Mouse (Mus musculus): ENCODE results near the gene Rb1.

Rb1 gene

DNA sequence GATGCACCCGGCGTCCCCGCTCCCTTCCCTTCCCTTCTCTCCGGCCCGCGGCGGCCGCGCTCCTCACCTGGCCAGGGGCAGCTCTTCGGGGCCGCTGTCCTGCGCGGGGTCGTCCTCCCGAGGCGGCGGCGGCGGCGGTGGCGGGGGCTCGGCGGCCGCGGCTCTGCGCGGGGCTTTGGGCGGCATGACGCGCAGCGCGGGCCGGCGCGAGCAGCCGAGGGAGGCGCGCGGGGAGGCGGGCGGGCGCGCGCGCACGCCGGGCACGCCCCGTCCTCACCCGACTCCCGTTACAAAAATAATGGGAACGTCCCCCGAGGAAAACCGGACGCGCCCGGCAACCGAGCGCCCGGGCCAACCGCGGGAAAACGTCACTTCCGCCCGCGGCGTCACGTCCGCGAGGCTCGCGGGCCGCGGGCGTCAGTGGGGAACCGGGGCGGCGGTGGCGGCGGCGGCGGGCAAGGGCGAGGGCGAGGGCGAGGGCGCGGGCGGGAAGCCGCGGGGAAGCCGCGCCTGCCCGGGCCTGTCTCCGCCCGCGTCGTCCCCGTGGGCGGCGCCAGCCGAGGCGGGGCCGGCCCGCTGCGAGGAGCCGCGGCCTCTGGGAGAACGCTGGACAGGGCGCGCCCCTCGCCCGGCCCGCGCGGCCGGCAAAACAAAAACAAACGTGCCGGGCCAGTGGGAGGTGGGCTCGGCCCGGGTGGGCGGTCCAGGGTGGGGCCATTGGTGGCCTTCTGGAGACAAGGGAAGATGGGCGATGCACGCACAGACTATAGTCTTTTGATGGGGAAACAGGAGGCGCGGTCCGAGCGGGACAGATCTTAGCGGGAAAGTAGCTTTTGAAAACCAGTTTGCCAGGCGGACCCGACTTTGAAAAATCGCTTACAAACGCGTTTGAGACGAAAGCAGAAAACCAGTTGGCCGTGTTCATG, at the start of gene Rb1:
Gene Rb1 (minus strand): TSS at position 367 of the 926 bp plus-strand sequence.
- peak; percentile 88 for DNase-seq (ENCODE audit: low spot score)

DNA sequence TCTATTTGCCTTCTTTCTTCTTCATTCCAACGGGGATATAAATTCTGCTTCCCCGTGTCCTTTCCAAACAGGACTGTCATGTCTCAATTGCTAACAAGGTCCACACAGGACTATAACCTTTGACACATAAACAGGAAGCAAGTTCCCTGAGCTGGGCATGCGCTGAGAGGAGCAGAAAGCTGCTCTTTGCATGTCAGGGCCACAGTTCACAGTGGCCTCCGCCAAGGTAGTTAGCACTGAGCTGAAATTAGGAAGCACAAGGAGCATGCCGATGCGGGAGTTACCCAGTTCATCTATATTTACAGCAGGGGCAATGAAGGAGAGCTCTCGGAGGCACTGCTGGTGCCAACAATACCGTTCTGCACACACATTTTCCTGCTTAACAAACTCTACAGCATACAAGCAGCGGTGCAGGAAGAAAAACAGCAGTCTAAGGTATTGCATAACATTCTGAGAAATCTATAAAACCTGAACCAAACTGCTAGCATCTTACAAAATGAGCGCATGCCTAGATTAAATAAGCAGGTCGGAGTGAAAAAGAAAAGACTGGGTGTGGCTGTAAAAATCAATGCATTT, 48.8 kb upstream of the Rb1 start:
- DNase-seq (ENCODE audit: low spot score), result no peak

DNA sequence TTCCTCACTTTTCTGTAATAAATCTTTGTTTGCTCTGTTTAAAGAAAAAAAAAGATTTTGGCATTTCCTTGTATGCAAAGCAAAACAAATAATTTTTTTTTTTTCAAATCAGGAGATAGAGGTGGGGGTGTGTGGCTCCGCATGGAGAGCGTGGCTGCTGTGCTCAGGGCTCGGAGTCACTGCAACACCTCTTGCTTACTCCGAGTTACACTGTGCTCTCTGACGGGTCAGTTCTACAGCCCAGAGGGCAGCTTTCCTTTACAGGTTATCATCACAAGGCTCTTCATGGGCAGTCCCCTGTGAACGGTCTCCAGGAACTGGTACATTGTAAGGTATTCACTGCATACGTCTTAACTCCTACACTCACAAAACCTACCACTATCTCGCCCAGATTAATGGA, 48.0 kb upstream of the Rb1 start:
- DNase-seq (ENCODE audit: low spot score), result no peak

DNA sequence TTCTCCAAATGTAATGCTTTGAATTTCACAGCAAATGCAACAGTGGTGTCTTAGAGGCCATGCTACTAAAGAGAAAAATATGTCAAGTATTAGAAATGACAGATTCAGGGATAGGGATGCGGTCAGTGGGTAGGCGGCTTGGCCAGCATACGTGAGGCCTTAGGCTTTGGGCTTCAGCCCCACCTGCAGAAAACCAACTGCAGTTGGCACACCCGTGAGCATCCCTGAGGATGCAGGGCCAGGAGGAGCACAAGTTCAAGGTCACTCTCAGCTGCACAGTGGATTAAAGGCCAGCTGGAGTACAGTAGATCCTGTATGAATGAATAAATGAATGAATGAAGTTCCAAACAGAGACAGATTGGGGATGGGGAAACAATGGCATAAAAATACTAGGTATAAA, 47.4 kb upstream of the Rb1 start:
- DNase-seq (ENCODE audit: low spot score), result no peak

DNA sequence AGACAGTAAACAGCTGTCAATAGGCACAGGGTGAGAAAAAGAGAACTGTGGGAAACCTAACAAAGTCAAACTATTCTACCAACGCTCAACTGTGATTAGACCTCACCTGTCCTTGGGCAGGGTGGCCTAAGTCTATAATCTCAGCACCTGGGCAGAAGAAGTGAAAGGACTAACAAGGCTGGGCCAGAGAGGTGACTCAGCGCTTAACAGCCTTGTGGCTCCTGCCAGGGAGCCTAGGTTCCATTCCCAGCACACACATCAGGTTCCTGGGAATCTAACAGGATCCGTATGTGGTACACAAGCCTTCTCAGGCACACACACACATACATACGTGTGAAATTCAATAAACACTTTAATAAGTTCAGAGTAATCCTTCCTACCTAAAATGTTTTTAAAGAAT, 46.0 kb upstream of the Rb1 start:
- DNase-seq (ENCODE audit: low spot score), result no peak

DNA sequence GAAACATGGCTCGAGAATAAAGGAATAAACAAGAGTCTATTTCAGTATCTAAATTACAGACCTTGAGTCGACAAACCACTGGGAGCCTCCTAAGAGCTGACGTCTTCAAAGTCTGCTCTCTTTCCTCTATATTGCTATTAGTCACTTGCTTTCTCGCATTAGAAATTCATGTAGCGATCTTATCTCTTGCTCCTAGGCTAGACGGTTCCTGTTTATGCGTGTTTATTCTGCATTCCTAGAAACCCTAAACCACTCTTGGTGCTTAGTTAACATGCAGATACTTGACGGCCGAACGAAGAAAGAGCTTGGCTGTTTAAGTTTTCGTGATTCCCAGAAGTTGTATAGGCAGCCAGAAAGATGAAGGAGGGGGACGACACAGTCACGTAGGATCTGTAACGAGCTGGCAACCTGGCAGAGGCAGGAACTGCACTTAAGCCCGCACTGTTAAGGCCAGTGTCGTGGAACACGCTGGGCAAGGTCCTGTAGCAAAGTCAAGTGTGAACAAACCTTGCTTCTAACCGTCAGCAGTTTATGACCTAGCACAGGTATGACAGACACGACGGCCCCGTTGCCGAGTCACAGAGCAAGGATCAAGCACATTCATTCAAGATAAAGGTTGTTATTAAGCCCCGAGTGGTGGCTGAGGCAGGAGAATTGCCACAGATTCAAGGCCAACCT, 45.2 kb upstream of the Rb1 start:
- no peak for DNase-seq (ENCODE audit: low spot score)

DNA sequence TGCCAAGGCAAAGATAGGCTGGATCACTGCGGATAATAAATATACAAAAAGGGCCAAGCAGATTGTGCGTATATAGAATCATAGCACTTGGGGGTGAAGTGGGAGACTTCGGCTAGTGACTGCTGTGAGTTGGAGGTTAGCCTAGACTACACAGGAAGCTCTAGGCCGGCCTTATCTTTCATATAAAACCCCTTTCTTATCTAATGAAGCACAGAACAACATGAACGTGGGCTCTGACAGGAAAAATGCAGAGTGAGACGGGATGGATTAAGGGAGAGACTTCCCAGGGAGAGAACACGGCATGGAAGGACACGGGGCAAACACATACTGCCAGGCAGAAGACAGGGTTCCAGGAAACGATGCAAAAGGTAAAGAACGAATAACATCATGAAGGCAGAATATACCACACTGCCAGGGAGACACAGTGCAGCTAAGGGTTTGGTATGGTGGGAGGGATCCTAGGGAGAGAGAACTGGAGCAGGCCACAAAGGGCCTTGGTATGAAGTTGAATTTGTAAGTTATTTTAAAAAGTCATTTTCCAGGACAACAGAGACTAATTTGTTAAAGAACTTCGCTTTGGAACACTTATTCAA, 44.6 kb upstream of the Rb1 start:
- DNase-seq (ENCODE audit: low spot score), result no peak

DNA sequence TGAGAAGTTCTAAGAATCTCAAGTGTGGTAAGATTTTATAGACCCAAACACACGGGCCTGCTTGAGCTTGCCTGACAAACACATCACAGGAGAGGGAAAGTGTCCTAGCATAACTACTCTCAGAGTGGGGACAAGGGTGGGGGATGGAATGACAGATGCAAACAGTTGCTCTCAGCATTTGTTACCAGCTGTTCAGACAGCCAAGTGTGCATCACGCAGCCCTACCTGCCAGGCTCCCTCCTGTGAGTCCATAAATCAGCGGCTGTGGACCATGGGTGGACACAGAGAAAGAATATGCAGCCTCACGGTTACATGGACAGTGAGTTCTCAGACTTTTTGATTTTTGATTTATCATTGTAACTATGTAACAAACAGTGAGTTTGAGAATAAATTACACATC, 44.0 kb upstream of the Rb1 start:
- no peak for DNase-seq (ENCODE audit: low spot score)

DNA sequence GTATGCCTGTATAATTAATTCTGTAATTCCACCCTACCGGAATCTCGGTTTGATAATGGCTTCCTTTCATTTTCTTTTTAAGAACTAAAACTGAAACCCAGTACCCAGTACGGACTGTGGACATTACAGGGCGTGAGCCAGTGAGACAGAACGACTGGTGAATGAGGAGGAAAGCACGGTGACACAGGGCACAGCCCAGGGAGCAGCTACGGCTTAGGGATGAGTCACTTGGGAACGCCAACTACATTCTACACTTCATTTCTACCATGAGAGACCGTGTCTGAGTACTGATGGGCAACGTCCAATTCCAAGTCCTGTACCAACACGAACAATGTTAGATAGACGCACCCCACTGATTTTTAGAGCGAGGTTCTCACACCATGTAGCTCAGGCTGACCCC, 43.3 kb upstream of the Rb1 start:
- no peak for DNase-seq (ENCODE audit: low spot score)

DNA sequence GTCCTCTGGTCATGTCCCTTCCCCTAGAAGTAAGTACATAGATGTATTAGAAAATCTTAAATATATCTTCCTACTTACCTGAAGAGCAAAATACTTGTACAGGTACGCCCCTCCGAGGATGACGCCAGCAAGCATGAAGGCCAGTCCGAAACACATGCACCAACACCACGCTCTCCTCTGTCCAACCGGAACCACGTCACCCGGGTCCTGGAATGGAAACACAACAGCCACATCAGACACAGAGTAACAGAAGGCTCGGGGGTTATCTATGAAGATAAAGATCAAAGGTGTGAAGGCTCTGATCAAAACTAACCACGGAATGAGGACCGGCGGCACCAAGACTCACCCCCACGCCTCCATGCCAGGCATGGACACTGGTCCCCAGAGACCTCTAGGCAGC, 42.6 kb upstream of the Rb1 start:
- DNase-seq (ENCODE audit: low spot score), result no peak

DNA sequence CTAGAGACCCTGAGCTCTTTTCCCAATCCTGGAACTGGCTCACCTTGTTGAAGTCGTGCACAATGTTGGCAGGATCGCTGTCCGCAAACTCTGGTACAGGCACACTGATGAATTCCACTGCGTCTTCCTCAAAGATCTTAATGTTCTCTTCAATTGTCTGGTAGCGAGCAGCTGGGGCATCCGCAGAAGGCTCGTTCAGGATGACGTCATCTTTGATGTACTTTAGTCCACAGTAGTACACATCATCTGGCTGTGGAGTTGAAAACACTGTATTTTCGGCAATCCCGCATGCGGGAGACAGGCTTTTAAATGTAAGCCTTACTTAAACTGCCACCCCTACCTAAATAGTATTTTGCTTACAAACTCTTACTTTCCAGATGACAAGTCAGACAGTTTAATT, 40.7 kb upstream of the Rb1 start:
- DNase-seq (ENCODE audit: low spot score), result no peak

DNA sequence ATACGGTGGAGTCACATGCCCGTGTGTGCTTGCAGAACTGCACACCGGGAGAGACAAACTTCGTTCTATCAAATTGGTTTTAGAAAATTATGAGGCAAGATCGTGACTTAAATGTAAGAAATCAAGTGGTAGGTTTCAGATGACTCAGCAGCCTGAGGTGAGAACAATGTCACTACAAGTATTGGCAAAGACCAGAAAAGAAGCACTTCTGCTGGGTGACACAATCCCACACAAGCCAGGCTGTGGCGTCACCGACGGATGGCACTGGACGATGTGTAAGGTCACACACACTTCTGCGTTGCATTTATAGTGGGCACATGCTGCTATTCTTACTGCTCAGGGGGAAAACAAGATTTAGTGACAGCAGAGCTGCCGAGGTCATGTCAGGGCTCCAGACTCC, 38.2 kb upstream of the Rb1 start:
- no peak for DNase-seq (ENCODE audit: low spot score)

DNA sequence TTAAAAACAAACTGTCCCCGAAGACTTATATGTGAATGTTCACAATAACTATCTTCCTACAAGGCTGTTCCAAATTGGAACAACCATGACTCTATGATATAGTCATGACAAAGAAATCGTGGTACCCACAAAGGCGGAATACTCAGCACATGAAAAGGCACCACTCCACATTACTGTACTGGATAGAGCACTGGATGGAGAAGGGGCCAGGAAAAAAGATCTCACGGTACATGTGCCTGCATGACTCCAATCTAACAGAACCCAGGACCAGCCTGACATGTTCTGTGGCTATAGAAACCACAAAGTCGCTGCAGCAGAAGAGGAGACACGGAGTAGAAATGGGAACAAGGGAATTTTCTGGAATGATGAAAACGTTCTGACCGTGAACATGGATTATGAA, 29.1 kb upstream of the Rb1 start:
- no peak for DNase-seq (ENCODE audit: low spot score)

DNA sequence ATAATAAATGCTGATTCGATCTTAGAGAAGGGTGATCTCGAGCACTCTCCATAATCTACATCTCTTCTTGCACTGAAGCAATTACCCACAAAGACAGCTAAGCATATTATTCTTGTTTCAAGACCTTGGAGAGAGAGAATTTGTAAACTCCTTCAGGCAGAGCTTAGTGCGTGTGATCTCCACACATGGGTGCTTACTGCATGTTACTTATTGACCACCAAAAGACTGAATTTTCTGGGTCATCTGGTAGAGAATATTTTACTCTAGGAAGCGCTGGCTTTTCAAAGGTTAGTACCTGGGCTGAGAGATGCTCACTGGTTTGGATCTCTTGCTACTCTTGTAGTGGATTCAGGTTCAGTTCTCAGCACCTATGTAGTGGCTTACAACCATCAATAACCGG, 25.5 kb upstream of the Rb1 start:
- DNase-seq (ENCODE audit: low spot score), result no peak

DNA sequence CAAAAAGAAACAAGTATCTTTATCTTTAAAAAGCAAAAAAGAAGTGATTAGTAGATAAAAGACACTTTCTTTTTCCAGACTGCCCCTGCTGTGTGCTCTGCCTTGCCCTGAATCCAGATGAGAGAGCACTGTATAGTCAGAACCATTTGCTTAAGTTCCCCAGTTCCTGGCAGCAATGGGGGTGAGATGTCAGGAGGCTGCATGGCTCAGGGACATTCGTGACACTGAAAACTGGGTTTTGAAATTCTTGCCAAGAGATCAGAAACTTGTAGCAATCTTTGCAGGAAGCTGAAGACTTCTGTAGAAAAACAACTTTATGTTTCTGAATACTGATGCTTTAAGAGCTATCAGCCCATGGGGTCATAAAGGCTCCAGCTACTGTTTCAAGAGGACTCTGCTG, 24.4 kb upstream of the Rb1 start:
- no peak for DNase-seq (ENCODE audit: low spot score)

DNA sequence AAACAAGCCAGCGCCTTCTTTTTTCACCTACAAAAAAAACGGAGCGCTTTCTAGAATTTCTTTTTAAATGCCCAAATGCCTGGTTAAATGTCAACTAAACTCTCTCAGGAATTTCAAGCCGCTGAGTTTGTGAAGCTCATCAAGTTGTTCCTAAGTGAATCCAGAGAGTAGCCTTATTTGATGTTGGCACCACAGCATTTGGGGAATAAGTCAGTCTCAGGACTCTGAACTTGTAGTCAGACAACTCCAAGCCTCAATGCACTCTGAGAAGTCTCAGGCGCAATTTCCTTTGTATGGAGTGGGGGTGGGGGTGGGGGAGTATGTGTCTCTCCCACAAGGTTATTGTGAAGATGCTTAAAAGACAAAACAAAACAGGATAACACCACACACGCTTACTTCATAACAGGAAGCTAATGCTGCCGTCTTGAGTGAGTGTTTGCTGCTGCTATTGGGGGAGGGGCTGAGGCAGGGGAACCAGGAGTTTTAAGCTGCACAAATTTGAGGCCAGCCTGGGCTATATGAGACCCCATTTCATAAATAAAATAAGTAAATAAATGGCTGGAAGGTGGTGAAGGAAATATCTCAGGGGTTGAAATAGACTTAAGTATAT, 23.5 kb upstream of the Rb1 start:
- no peak for DNase-seq (ENCODE audit: low spot score)

DNA sequence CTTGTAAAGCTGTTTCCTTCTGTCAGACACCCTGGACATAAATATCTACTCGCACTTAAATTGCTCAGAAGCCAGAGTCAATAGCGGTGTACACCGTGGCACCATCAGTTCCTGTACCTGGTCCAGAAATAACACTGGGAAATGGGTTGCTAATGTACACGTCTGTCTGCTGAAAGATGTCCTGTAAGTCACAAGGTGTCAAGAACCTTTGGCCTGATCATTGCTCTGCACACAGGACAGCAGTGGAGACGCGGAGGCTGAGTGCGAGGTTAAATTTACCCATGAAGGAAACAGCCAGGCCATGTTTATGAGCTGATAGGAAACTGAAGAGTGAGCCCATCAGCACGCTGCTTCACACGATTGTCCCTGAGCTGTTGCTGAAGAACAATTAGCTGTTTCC, 21.7 kb upstream of the Rb1 start:
- no peak for DNase-seq (ENCODE audit: low spot score)

DNA sequence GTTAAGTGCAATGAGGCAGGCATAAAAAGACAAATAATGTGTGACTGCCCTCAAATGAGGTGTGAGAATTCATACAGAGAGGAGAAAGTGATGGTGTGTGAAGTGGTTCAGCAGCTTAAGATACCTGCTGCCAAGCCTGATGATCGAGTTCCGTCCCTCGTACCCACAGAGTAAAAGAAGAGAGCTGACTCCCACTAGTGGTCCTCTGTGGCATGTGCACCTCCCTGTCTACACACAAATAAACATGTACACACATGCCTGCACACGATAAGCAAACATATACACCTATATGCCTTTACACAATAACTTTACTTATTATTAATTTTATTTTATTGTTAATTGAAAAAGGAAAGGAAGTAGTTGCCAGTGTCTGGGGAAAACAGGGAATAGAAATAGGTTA, 20.0 kb upstream of the Rb1 start:
- DNase-seq (ENCODE audit: low spot score), result no peak

DNA sequence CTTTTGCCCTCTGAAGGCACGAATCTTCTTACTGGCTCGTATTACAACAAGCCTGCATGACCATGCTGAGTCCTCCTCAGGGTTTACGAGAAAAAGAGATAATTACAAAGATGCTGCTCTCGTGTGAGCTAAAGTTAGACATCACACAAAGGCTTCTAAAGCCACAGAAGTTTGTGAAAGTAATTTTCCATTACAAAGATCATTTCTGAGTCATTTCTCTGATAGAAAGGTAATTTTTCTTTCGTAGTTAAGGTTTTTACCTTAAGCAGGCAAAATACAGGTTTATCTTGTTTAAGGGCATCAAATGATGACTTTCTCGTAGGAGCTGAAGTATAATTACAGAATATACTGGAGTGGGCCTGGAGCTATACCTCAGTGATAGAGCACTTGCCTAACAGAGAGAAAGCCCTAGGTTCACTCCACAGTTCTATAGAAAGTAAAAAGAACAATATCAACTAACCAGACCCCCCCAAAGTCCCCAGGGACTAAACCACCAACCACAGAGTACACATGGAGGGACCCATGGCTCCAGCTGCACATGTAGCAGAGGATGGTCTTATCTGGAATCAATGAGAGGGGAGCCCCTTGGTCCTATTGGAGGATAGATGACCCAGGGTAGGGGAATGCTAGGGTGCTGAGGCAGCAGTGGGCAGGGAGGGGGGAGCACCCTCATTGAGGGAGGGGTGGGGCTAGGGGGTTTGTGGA, 14.6 kb upstream of the Rb1 start:
- DNase-seq (ENCODE audit: low spot score), result no peak

DNA sequence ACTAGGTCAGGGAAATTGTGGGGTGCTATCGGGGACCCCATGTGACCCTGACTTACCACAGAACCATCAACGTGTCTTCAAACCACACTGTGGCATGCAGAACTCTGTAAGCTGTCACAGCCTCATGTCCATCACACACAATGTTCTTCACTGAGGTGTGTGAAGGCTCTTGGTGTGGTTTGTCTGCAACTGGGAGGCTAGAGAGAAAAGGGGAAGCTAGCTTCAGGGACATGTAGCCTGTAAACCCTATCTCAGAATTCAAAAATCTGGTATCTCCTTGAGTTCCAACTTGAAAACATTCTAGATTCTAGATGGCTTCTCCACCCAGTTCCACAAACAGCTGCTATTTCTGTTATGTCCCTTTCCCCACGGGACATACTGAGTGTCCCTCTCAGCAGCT, 14.0 kb upstream of the Rb1 start:
- no peak for DNase-seq (ENCODE audit: low spot score)

DNA sequence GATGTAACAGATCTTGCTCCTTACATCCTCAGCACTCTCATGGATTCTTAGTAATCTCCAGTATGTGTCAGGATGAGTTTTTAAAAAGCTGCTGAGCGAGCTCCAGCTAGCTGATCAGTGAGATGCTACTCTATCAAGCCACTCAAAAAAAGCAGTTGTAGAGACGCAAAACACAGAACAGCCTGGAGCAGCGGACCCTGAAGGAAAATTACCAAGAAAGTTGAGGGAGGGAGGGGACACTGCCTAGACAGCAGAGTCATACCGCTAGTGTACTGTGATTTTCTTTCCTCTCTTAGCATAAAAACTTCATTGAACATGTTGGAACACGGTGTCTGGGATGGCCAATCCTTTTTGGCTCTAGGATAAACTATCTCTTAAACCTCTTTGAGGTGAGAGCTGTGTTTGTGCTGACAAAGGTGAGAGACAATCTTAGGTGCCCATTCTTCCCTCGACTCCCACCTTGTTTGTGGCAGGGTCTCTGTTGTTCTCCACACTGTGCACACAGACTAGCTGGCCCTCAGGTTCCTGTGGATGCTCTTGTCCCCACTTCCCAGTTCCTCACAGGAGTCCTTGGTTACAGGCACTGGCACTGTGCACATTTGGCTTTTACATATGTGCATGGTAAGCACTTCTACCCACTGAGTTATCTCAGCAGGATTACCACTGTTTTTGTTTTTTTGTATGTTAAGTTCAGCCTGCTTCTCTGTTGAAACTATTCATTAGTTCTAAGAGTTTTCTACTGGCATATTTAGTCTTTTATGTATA, 10.9 kb upstream of the Rb1 start:
- no peak for DNase-seq (ENCODE audit: low spot score)
